Mouse (Mus musculus): ENCODE results near the gene Tmem117. TPM values are rescaled to one million over a fixed set of nuclear protein-coding genes. Genes with fewer than 3 reads are reported as not detected.

Gene Tmem117
- total and polyA plus RNA-seq, 2 experiments from 2014 or later: 19.1 to 20.4 TPM

GRCm38 (mm10) chr15:94995352-94995751, 366.3 kb downstream of the Tmem117 start:
- H3K27ac ChIP-seq (ENCODE audit: low read depth, low read length): no peak overlapping the region
- no peak for DNase-seq (ENCODE audit: low spot score)
- no peak for TF ChIP-seq CTCF (IDR thresholded peaks at IDR 0.05)

GRCm38 (mm10) chr15:95005121-95005824, 376.2 kb downstream of the Tmem117 start:
- H3K4me2 ChIP-seq (ENCODE audit: low read depth, low read length, poor library complexity, severe bottlenecking): no peak overlapping the region
- 48% methylated on average over 8 of the region's 8 CpGs for WGBS
- H3K4me3 ChIP-seq (ENCODE audit: low read depth, low read length): no peak overlapping the region
- H3K9me3 ChIP-seq (ENCODE audit: low read length): no peaks in the 10 kb centered on the region
- no peak for TF ChIP-seq CTCF (IDR thresholded peaks at IDR 0.05)
- ATAC-seq (ENCODE audit: low FRiP score) (no peak), DNase-seq (ENCODE audit: low spot score) (peak; percentile 61)
- no peaks in the 10 kb centered on the region; the same call in 1 of the 2 replicates for H3K4me1 ChIP-seq (ENCODE audit: insufficient read depth, low read length)
- no peak overlapping the region for H3K9ac ChIP-seq (replicated peaks; ENCODE audit: low read length, poor library complexity, severe bottlenecking)
- no peaks in the 10 kb centered on the region for H3K36me3 ChIP-seq (ENCODE audit: insufficient read depth, low read length)
- no peak overlapping the region for H3K27ac ChIP-seq (ENCODE audit: low read depth, low read length)
- no peaks in the 10 kb centered on the region for H3K27me3 ChIP-seq (ENCODE audit: insufficient read depth, low read length)

More at GRCm38 (mm10) chr15:94995352-94995751, 366.3 kb downstream of the Tmem117 start:
- Histone ChIP-seq H3K4me2 (ENCODE audit: low read depth, low read length, poor library complexity, severe bottlenecking) (no peak overlapping the region), H3K4me3 (ENCODE audit: low read depth, low read length) (no peak overlapping the region), H3K27me3 (ENCODE audit: insufficient read depth, low read length) (no peaks in the 10 kb centered on the region), H3K4me1 (ENCODE audit: insufficient read depth, low read length) (no peaks in the 10 kb centered on the region), H3K9me3 (ENCODE audit: low read length) (no peaks in the 10 kb centered on the region), H3K9ac (replicated peaks; ENCODE audit: low read length, poor library complexity, severe bottlenecking) (no peak overlapping the region), H3K36me3 (ENCODE audit: insufficient read depth, low read length) (no peaks in the 10 kb centered on the region)
- ATAC-seq (ENCODE audit: low FRiP score): no peak
- 74% methylated on average over 9 of the region's 9 CpGs for WGBS

- Histone ChIP-seq H3K4me1 (ENCODE audit: insufficient read depth, low read length) (no peaks in the 10 kb centered on the region), H3K36me3 (ENCODE audit: insufficient read depth, low read length) (no peaks in the 10 kb centered on the region), H3K9me3 (ENCODE audit: low read length) (no peaks in the 10 kb centered on the region), H3K4me2 (ENCODE audit: low read depth, low read length, poor library complexity, severe bottlenecking) (no peak overlapping the region), H3K27me3 (ENCODE audit: insufficient read depth, low read length) (no peaks in the 10 kb centered on the region), H3K27ac (ENCODE audit: low read depth, low read length) (no peak overlapping the region), H3K4me3 (ENCODE audit: low read depth, low read length) (no peak overlapping the region), H3K9ac (replicated peaks; ENCODE audit: low read length, poor library complexity, severe bottlenecking) (no peak overlapping the region)
- no peak for ATAC-seq (ENCODE audit: low FRiP score)
- no peak for DNase-seq (ENCODE audit: low spot score)
- 73% methylated on average over 7 of the region's 7 CpGs for WGBS
- no peak for TF ChIP-seq CTCF (IDR thresholded peaks at IDR 0.05)
These were observed 393.2 kb downstream of the Tmem117 start for GRCm38 (mm10) chr15:95022251-95022650.

GRCm38 (mm10) chr15:95024401-95024800, 395.4 kb downstream of the Tmem117 start:
- H3K4me1 ChIP-seq (ENCODE audit: insufficient read depth, low read length): no peaks in the 10 kb centered on the region
- no peak overlapping the region for H3K9ac ChIP-seq (replicated peaks; ENCODE audit: low read length, poor library complexity, severe bottlenecking)
- no peaks in the 10 kb centered on the region for H3K9me3 ChIP-seq (ENCODE audit: low read length)
- no peaks in the 10 kb centered on the region for H3K36me3 ChIP-seq (ENCODE audit: insufficient read depth, low read length)
- DNase-seq (ENCODE audit: low spot score) (no peak), ATAC-seq (ENCODE audit: low FRiP score) (no peak)
- no peak overlapping the region for H3K4me2 ChIP-seq (ENCODE audit: low read depth, low read length, poor library complexity, severe bottlenecking)
- no peak for TF ChIP-seq CTCF (IDR thresholded peaks at IDR 0.05)
- 85% methylated on average over 6 of the region's 6 CpGs for WGBS
- no peak overlapping the region for H3K4me3 ChIP-seq (ENCODE audit: low read depth, low read length)
- H3K27ac ChIP-seq (ENCODE audit: low read depth, low read length): no peak overlapping the region
- no peaks in the 10 kb centered on the region for H3K27me3 ChIP-seq (ENCODE audit: insufficient read depth, low read length)

GRCm38 (mm10) chr15:95028862-95029486, 399.9 kb downstream of the Tmem117 start:
- Histone ChIP-seq H3K27ac (ENCODE audit: low read depth, low read length) (no peak overlapping the region), H3K27me3 (ENCODE audit: insufficient read depth, low read length) (no peaks in the 10 kb centered on the region), H3K9me3 (ENCODE audit: low read length) (no peaks in the 10 kb centered on the region), H3K4me3 (ENCODE audit: low read depth, low read length) (no peak overlapping the region), H3K4me1 (ENCODE audit: insufficient read depth, low read length) (no peaks in the 10 kb centered on the region), H3K9ac (replicated peaks; ENCODE audit: low read length, poor library complexity, severe bottlenecking) (no peak overlapping the region), H3K36me3 (ENCODE audit: insufficient read depth, low read length) (no peaks in the 10 kb centered on the region), H3K4me2 (ENCODE audit: low read depth, low read length, poor library complexity, severe bottlenecking) (no peak overlapping the region)
- no peak for TF ChIP-seq CTCF (IDR thresholded peaks at IDR 0.05)
- no peak for ATAC-seq (ENCODE audit: low FRiP score)
- WGBS: 42% methylated on average over 13 of the region's 13 CpGs
- no peak for DNase-seq (ENCODE audit: low spot score)

- no peak for ATAC-seq (ENCODE audit: low FRiP score)
- 50% methylated on average over 5 of the region's 5 CpGs for WGBS
- no peak for TF ChIP-seq CTCF (IDR thresholded peaks at IDR 0.05)
- H3K4me1 ChIP-seq (ENCODE audit: insufficient read depth, low read length): no peaks in the 10 kb centered on the region
- H3K4me3 ChIP-seq (ENCODE audit: low read depth, low read length): no peak overlapping the region
- no peaks in the 10 kb centered on the region for H3K9me3 ChIP-seq (ENCODE audit: low read length)
- no peaks in the 10 kb centered on the region for H3K27me3 ChIP-seq (ENCODE audit: insufficient read depth, low read length)
- no peak for DNase-seq (ENCODE audit: low spot score)
- H3K9ac ChIP-seq (replicated peaks; ENCODE audit: low read length, poor library complexity, severe bottlenecking): no peak overlapping the region
- no peak overlapping the region for H3K4me2 ChIP-seq (ENCODE audit: low read depth, low read length, poor library complexity, severe bottlenecking)
- no peak overlapping the region for H3K27ac ChIP-seq (ENCODE audit: low read depth, low read length)
- no peaks in the 10 kb centered on the region for H3K36me3 ChIP-seq (ENCODE audit: insufficient read depth, low read length)
These were observed 400.4 kb downstream of the Tmem117 start for GRCm38 (mm10) chr15:95029487-95029875.

Data from midbrain, postnatal 0 days (tissue).